Mouse (Mus musculus): ENCODE measurements around the gene Itpkc.

DNA sequence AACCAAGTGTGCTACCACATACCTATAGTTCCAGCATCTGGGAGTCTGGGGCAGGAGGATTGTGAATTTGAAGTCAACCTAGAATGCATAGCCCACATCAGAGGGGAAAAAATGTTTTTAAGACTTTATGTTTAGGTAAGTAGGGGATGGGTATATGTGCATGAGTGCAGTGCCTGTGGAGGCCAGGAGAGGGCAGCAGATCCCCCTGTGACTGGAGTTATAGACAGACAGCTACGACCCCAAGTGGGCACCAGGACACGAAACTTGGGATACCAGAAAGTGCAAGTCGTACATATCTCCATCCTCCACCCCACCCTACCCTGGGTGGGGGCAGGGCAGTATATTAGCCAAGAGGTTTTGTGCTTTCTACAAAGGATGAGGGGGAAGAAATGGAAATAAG lies 43.5 kb downstream of the Itpkc start:
- peak; percentile 80 for TF ChIP-seq CTCF (IDR thresholded peaks at IDR 0.05; ENCODE audit: low read depth)
- no peak for TF ChIP-seq EP300 (optimal IDR thresholded peaks at IDR 0.05)
